8 mouse cellular contexts compared by ENCODE assay signal in the genomic region with DNA sequence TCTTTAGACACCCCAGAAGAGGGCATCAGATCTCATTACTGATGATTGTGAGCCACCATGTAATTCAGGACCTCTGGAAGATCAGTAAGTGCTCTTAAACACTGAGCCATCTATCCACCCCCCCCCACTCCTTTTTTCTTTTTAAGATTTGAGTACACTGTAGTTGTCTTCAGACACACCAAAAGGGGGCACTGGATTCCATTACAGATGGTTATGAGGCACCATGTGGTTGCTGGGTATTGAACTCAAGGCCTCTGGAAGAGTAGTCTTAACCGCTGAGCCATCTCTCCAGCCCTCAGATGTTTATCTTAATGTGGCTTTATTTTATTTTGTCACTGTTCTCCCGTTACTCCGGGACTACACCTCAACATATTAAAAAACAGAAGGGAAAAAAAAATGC. TPM values are rescaled to one million over a fixed set of nuclear protein-coding genes. Genes with fewer than 3 reads are reported as not detected.
DNase-seq lines count a peak whose midpoint lies in the region; ATAC-seq and TF ChIP-seq lines count a peak whose summit lies in the region.

No protein-coding gene starts in this region.

- DNase-seq in kidney, adult 2 months, result no peak
- peak; percentile 50 for DNase-seq in MEL (ENCODE audit: low read depth, low spot score)
- peak; percentile 62 for DNase-seq in naive thymus-derived CD4-positive, alpha-beta T cell, adult 2 months (ENCODE audit: low read depth)
- no peak for DNase-seq in adrenal gland, adult 18-20 months (ENCODE audit: low spot score in 2 of 2)
- DNase-seq in gastrocnemius, postnatal 4 days (ENCODE audit: low spot score in 2 of 2), result no peak
- DNase-seq in left cerebral cortex, postnatal 14 days (ENCODE audit: low spot score in 2 of 2), result no peak

- H3K27ac ChIP-seq in kidney, embryonic 15.5 days, result no peak overlapping the region
- no peak overlapping the region for H3K27ac ChIP-seq in kidney, adult 2 months (ENCODE audit: insufficient read depth, low read depth, low read length)
- peak overlapping the region; percentile 99 for H3K27ac ChIP-seq in MEL (ENCODE audit: control insufficient read depth, low read depth, low read length)
- no peak overlapping the region for H3K27ac ChIP-seq in hindbrain, embryonic 15.5 days (replicated peaks)

- peaks cover 29% of the 10 kb centered on the region for H3K79me2 ChIP-seq in MEL (ENCODE audit: control insufficient read depth, insufficient read depth, low read length, poor library complexity)

- intact Hi-C loops in left cerebral cortex, postnatal 14 days (cut with DNase I), result no loop called here

- peaks cover 21% of the 10 kb centered on the region for H3K36me3 ChIP-seq in kidney, embryonic 15.5 days
- no peaks in the 10 kb centered on the region for H3K36me3 ChIP-seq in kidney, adult 2 months (ENCODE audit: control insufficient read depth, insufficient read depth, low read length)
- H3K36me3 ChIP-seq in MEL (ENCODE audit: control insufficient read depth in 1 of 2, insufficient read depth in 2 of 2, low read length in 2 of 2), result peaks cover 3 to 24% of the 10 kb centered on the region in 2 experiments; a peak in 3 of 4 replicates
- H3K36me3 ChIP-seq in hindbrain, embryonic 15.5 days, result no peaks in the 10 kb centered on the region; the same call in 1 of the 2 replicates

- no peaks in the 10 kb centered on the region for H3K9me3 ChIP-seq in kidney, embryonic 15.5 days (replicated peaks)
- no peaks in the 10 kb centered on the region for H3K9me3 ChIP-seq in MEL (replicated peaks; ENCODE audit: insufficient read depth, low read length)
- no peaks in the 10 kb centered on the region for H3K9me3 ChIP-seq in hindbrain, embryonic 15.5 days

- no peak for TF ChIP-seq POLR2A in kidney, adult 2 months (IDR thresholded peaks at IDR 0.05; ENCODE audit: low read depth, low read length)
- no peak for TF ChIP-seq POLR2A in MEL (IDR thresholded peaks at IDR 0.05; ENCODE audit: control insufficient read depth in 1 of 2, insufficient read depth in 1 of 2, low read depth in 1 of 2, low read length in 2 of 2, poor library complexity in 1 of 2)

- peak overlapping the region; percentile 81 for H3K4me2 ChIP-seq in kidney, embryonic 15.5 days
- peak overlapping the region; percentile 74 for H3K4me2 ChIP-seq in hindbrain, embryonic 15.5 days

- no peak for TF ChIP-seq RAD21 in MEL (IDR thresholded peaks at IDR 0.05; ENCODE audit: low read depth, low read length)

- TF ChIP-seq EP300 in MEL (IDR thresholded peaks at IDR 0.05; ENCODE audit: low read depth in 1 of 2, low read length in 2 of 2), result no peak

- H3K4me3 ChIP-seq in kidney, embryonic 15.5 days (replicated peaks), result peak overlapping the region; percentile 93
- no peak overlapping the region for H3K4me3 ChIP-seq in kidney, adult 2 months (ENCODE audit: insufficient read depth, low read depth, low read length)
- peak overlapping the region; percentile 58 to 70 for H3K4me3 ChIP-seq in MEL (ENCODE audit: control insufficient read depth in 1 of 2, insufficient read depth in 1 of 2, low read depth in 2 of 2, low read length in 2 of 2)
- peak overlapping the region; percentile 85 for H3K4me3 ChIP-seq in hindbrain, embryonic 15.5 days

- H3K27me3 ChIP-seq in kidney, embryonic 15.5 days, result no peaks in the 10 kb centered on the region
- H3K27me3 ChIP-seq in kidney, adult 2 months (replicated peaks; ENCODE audit: control insufficient read depth, insufficient read depth, low read length), result no peaks in the 10 kb centered on the region
- no peaks in the 10 kb centered on the region for H3K27me3 ChIP-seq in MEL (ENCODE audit: control insufficient read depth in 1 of 2, insufficient read depth in 2 of 2, low read length in 2 of 2)
- no peaks in the 10 kb centered on the region for H3K27me3 ChIP-seq in hindbrain, embryonic 15.5 days

- H3K4me1 ChIP-seq in kidney, embryonic 15.5 days, result peaks cover 26% of the 10 kb centered on the region
- H3K4me1 ChIP-seq in kidney, adult 2 months (ENCODE audit: control insufficient read depth, insufficient read depth, low read length), result peaks cover 15% of the 10 kb centered on the region
- H3K4me1 ChIP-seq in MEL (ENCODE audit: control insufficient read depth in 1 of 2, insufficient read depth in 2 of 2, low read length in 2 of 2), result peaks cover 2 to 15% of the 10 kb centered on the region in 2 experiments
- peaks cover 24% of the 10 kb centered on the region for H3K4me1 ChIP-seq in hindbrain, embryonic 15.5 days (replicated peaks)

- WGBS in kidney, embryonic 15.5 days, result 70% methylated on average over 3 of the region's 3 CpGs
- WGBS in kidney, adult 2 months, result 45% methylated on average over 3 of the region's 3 CpGs
- WGBS in hindbrain, embryonic 15.5 days, result 57% methylated on average over 3 of the region's 3 CpGs

- H3K9ac ChIP-seq in kidney, embryonic 15.5 days, result peak overlapping the region; percentile 46
- H3K9ac ChIP-seq in MEL (ENCODE audit: control insufficient read depth, low read depth, low read length, poor library complexity, severe bottlenecking), result peak overlapping the region; percentile 95
- H3K9ac ChIP-seq in hindbrain, embryonic 15.5 days, result peak overlapping the region; percentile 64

- no peak for TF ChIP-seq CTCF in kidney, adult 2 months (conservative IDR thresholded peaks at IDR 0.05; ENCODE audit: insufficient read depth, insufficient read length, low read depth, low read length)
- TF ChIP-seq CTCF in MEL (IDR thresholded peaks at IDR 0.05 in 2 of 3, conservative IDR thresholded peaks at IDR 0.05 in 1 of 3; ENCODE audit: control insufficient read depth in 1 of 3, insufficient read depth in 1 of 3, low read depth in 2 of 3, low read length in 3 of 3, poor library complexity in 1 of 3, severe bottlenecking in 1 of 3), result no peak

- no peak for ATAC-seq in kidney, embryonic 15.5 days (replicated peaks; ENCODE audit: low FRiP score)
- ATAC-seq in hindbrain, embryonic 15.5 days (ENCODE audit: low FRiP score, low read depth), result no peak

TF ChIP-seq in MEL, 35 proteins besides CTCF, POLR2A, EP300 and RAD21:
- TF ChIP-seq CHD1 (IDR thresholded peaks at IDR 0.05; ENCODE audit: low read depth, low read length) (no peak), GATA1 (IDR thresholded peaks at IDR 0.05; ENCODE audit: low read depth, low read length) (peak; percentile 62), ZKSCAN1 (IDR thresholded peaks at IDR 0.05; ENCODE audit: low read depth, low read length) (no peak), MYC (IDR thresholded peaks at IDR 0.05; ENCODE audit: low read depth, low read length) (0 out of 2 replicates have a peak, but pooled peaks have one; percentile 6)
TF ChIP-seq in MEL: peak in this region for 2.

RNA-seq across cellular contexts. Expression of gene Rab8a, which starts 1.0 kb away (rescaled TPM):
- 126 and 128 TPM in 2 replicates for polyA plus RNA-seq in kidney, embryonic 15.5 days (2015; fragmentation: Nextera tagmentation; extraction: Ambion mirVana)
- 112 and 148 TPM in 2 replicates for polyA plus RNA-seq in kidney, adult 2 months (2012; rRNA removed)
- total RNA-seq in MEL (2012; rRNA removed), result 95.2 and 97.4 TPM in 2 replicates
- 100 to 1,000 TPM in 1 of 2 experiments, not detected in 1; 139 TPM for polyA plus RNA-seq in MEL (2012; ENCODE audit: insufficient read depth in 1 of 2, insufficient read length in 2 of 2, low read depth in 1 of 2, low replicate concordance in 2 of 2, missing spikeins in 1 of 2)
- polyA plus RNA-seq in hindbrain, embryonic 15.5 days (2015; fragmentation: Nextera tagmentation; extraction: Ambion mirVana), result 84.2 and 85.7 TPM in 2 replicates
- 10 to 100 TPM; 51.2 to 69.1 TPM for total RNA-seq in adrenal gland, adult 18-20 months (2021)
- total RNA-seq in gastrocnemius, postnatal 4 days (2021), result 10 to 100 TPM; 37.6 to 37.7 TPM
- 10 to 100 TPM; 38.4 to 46.3 TPM for total RNA-seq in left cerebral cortex, postnatal 14 days (2021)

RNA-seq across cellular contexts. Expression of gene Tpm4, which starts 25.2 kb away (rescaled TPM):
- 770 and 775 TPM in 2 replicates for polyA plus RNA-seq in kidney, embryonic 15.5 days (2015; fragmentation: Nextera tagmentation; extraction: Ambion mirVana)
- 43.9 and 55.7 TPM in 2 replicates for polyA plus RNA-seq in kidney, adult 2 months (2012; rRNA removed)
- total RNA-seq in MEL (2012; rRNA removed), result 0.12 TPM in 1 of 2 replicates, not detected in the other
- under 1 TPM in 1 of 2 experiments, not detected in 1; 0.36 TPM for polyA plus RNA-seq in MEL (2012; ENCODE audit: insufficient read depth in 1 of 2, insufficient read length in 2 of 2, low read depth in 1 of 2, low replicate concordance in 2 of 2, missing spikeins in 1 of 2)
- polyA plus RNA-seq in hindbrain, embryonic 15.5 days (2015; fragmentation: Nextera tagmentation; extraction: Ambion mirVana), result 187 and 202 TPM in 2 replicates
- total RNA-seq in adrenal gland, adult 18-20 months (2021), result 100 to 1,000 TPM; 210 to 289 TPM
- 100 to 1,000 TPM; 205 to 209 TPM for total RNA-seq in gastrocnemius, postnatal 4 days (2021)
- total RNA-seq in left cerebral cortex, postnatal 14 days (2021), result 10 to 100 TPM; 36.7 to 37.5 TPM

RNA-seq across cellular contexts. Expression of gene Hsh2d, which starts 29.4 kb away (rescaled TPM):
- polyA plus RNA-seq in kidney, embryonic 15.5 days (2015; fragmentation: Nextera tagmentation; extraction: Ambion mirVana), result 0.08 TPM in 1 of 2 replicates, not detected in the other
- polyA plus RNA-seq in kidney, adult 2 months (2012; rRNA removed), result 0.14 and 1.9 TPM in 2 replicates
- 0.04 TPM in 1 of 2 replicates, not detected in the other for total RNA-seq in MEL (2012; rRNA removed)
- polyA plus RNA-seq in MEL (2012; ENCODE audit: insufficient read depth in 1 of 2, insufficient read length in 2 of 2, low read depth in 1 of 2, low replicate concordance in 2 of 2, missing spikeins in 1 of 2), result under 1 TPM in 1 of 2 experiments, not detected in 1; 0.13 TPM
- not detected in 2 replicates for polyA plus RNA-seq in hindbrain, embryonic 15.5 days (2015; fragmentation: Nextera tagmentation; extraction: Ambion mirVana)
- not detected for total RNA-seq in adrenal gland, adult 18-20 months (2021)
- not detected for total RNA-seq in gastrocnemius, postnatal 4 days (2021)
- not detected for total RNA-seq in left cerebral cortex, postnatal 14 days (2021)

RNA-seq across cellular contexts. Expression of gene Cib3, which starts 52.6 kb away (rescaled TPM):
- polyA plus RNA-seq in kidney, embryonic 15.5 days (2015; fragmentation: Nextera tagmentation; extraction: Ambion mirVana), result not detected in 2 replicates
- polyA plus RNA-seq in kidney, adult 2 months (2012; rRNA removed), result 0.04 TPM in 1 of 2 replicates, not detected in the other
- not detected in 2 replicates for total RNA-seq in MEL (2012; rRNA removed)
- polyA plus RNA-seq in MEL (2012; ENCODE audit: insufficient read depth in 1 of 2, insufficient read length in 2 of 2, low read depth in 1 of 2, low replicate concordance in 2 of 2, missing spikeins in 1 of 2), result not detected
- polyA plus RNA-seq in hindbrain, embryonic 15.5 days (2015; fragmentation: Nextera tagmentation; extraction: Ambion mirVana), result not detected in 2 replicates
- total RNA-seq in adrenal gland, adult 18-20 months (2021), result not detected
- total RNA-seq in gastrocnemius, postnatal 4 days (2021), result not detected
- total RNA-seq in left cerebral cortex, postnatal 14 days (2021), result not detected

RNA-seq across cellular contexts. Expression of gene Olfr374, which starts 53.2 kb away (rescaled TPM):
- polyA plus RNA-seq in kidney, embryonic 15.5 days (2015; fragmentation: Nextera tagmentation; extraction: Ambion mirVana), result 0.06 TPM in 1 of 2 replicates, not detected in the other
- not detected in 2 replicates for polyA plus RNA-seq in kidney, adult 2 months (2012; rRNA removed)
- total RNA-seq in MEL (2012; rRNA removed), result 0.08 TPM in 1 of 2 replicates, not detected in the other
- under 1 TPM in 1 of 2 experiments, not detected in 1; 0.06 TPM for polyA plus RNA-seq in MEL (2012; ENCODE audit: insufficient read depth in 1 of 2, insufficient read length in 2 of 2, low read depth in 1 of 2, low replicate concordance in 2 of 2, missing spikeins in 1 of 2)
- polyA plus RNA-seq in hindbrain, embryonic 15.5 days (2015; fragmentation: Nextera tagmentation; extraction: Ambion mirVana), result 0.07 TPM in 1 of 2 replicates, not detected in the other
- not detected for total RNA-seq in adrenal gland, adult 18-20 months (2021)
- total RNA-seq in gastrocnemius, postnatal 4 days (2021), result not detected
- not detected for total RNA-seq in left cerebral cortex, postnatal 14 days (2021)

Comparison
In these comparisons a context has a peak if more than half of its experiments do, and no peak if none do; other contexts are left out.
1. DNase-seq: peak in MEL (single experiment) and naive thymus-derived CD4-positive, alpha-beta T cell, adult 2 months (single experiment); none in kidney, adult 2 months (single experiment), adrenal gland, adult 18-20 months (0 of 2), gastrocnemius, postnatal 4 days (0 of 2) and left cerebral cortex, postnatal 14 days (0 of 2).
2. RNA of gene Tpm4, which starts 25.2 kb away (total RNA-seq): 210 to 289 TPM in adrenal gland, adult 18-20 months, 205 to 209 TPM in gastrocnemius, postnatal 4 days and 36.7 to 37.5 TPM in left cerebral cortex, postnatal 14 days; 0.12 TPM in MEL; every median in the first group is over 10 times any median in the second.
3. Peak in every context shown above with its lines, with median percentiles within 50 percentile points of each other: H3K9ac ChIP-seq.